Mouse (Mus musculus) spleen, embryonic (tissue): ENCODE results near the gene Fcgr2b.

Source experiments
- CTCF ChIA-PET: fragments of 350-600 bp; sonication (Branson Sonifier 250); formaldehyde crosslinking; loops from one replicate; lab custom pipeline; 2022; lab: Charles Lee

Fcgr2b gene

DNA sequence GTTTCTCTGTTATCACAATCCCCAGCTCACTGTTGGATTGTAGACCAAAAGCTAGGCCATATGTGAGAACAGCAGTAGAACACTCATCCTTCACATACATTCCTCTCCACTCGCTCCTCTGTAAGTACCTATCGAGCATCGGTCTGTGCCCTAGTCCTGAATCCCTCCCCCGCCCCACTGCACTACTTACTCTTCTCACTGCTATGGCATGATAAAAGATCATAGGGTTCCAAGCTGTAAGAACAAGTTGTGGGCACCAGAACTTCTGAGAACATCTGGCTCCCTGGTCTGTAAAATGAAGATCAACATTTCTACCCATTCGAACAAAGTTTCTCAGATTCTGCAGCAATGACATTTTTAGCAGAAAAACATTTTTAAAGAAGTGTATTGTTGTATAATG is at the start of gene Fcgr2b:
Gene Fcgr2b, minus strand, starts transcription at position 101 of the 400 bp plus-strand sequence.
- CTCF ChIA-PET, result interaction anchor here (0.7 kb wide), 1 partner anchor 37 kb away, joined by 3 read pairs; no protein-coding TSS in a partner anchor

DNA sequence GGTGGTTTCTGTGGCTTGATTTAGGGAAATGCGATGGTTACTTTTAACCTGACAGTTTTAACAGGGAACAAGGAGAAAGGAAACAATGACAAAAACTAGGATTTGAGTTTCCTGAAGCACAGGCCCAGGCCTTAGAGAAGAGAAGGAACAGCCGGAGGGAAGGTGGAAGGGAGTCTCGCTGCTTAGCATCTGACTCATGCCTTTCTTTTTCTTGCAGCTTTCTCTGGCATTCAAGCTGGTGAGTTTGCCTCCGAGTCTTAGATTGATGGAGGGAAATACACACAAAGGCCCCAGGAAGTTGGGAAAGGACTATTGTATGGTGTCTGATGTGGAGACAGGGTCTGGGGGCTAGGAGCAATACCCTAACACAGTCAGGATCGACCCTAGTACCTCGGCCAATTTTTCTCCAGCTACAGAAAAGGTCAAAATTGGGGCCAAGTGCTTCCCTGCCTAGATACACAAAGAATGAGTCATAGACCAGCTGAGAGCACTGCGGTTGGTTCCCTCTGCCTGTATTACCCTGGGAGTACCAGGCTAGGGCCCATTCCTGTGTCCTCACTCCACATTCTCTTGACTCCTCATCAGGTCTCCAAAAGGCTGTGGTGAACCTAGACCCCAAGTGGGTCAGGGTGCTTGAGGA is 43.1 kb upstream of the Fcgr2b start:
- CTCF ChIA-PET, result no interaction called here

DNA sequence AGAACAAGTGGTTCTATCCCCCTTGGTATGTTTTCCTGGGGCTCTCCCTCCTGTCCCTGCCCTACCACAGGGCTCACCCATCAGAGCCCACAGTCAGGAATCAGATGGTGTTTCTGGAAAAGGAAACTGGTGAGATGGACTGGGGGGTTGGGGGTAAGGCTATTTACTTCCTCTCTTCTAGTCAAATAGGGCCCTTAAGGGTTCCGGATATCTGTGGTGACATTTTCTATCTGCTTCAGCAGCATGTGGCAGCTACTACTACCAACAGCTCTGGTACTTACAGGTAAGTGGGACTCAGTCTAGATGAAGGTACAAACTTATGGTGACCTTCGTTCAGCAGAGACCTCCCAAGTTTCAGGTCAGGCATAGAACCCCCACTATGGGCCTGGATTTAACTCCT is 42.4 kb upstream of the Fcgr2b start, which contains the start of gene Fcgr4:
Gene Fcgr4, plus strand, starts transcription at position 184 of the 400 bp plus-strand sequence.
- CTCF ChIA-PET, result no interaction called here

DNA sequence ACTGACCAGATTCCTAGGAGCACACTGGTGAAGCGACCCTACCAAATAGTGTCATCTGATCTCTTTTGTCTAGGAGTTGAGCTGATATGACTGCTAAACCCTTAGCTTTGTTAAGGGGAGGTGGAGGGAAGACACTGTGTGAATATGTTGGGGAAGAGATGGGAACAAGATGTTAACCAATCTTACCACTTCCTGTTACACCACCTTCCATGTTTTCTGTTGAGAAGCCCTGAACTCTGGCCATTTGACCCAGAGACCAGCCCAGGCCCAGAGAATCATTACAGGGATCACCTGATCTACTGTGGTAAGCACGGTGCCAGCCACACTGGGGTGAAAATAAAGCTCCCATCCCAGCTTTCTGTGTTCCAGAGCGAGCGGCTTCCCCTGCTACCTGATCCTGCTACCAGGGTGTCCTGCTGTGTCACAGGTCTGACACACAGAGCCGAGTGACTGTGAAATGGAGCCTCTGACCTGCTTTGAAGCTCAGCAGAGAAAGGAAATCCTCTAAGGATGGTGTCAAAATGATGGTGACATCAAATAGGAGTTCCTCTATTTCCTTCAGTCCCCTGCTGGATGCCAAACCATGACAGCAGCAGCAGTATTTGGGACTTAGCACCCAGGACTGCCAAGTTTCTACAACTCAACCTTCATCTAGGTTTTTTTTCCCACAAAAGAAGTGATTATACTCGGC is 41.3 kb upstream of the Fcgr2b start:
- CTCF ChIA-PET, result no interaction called here

DNA sequence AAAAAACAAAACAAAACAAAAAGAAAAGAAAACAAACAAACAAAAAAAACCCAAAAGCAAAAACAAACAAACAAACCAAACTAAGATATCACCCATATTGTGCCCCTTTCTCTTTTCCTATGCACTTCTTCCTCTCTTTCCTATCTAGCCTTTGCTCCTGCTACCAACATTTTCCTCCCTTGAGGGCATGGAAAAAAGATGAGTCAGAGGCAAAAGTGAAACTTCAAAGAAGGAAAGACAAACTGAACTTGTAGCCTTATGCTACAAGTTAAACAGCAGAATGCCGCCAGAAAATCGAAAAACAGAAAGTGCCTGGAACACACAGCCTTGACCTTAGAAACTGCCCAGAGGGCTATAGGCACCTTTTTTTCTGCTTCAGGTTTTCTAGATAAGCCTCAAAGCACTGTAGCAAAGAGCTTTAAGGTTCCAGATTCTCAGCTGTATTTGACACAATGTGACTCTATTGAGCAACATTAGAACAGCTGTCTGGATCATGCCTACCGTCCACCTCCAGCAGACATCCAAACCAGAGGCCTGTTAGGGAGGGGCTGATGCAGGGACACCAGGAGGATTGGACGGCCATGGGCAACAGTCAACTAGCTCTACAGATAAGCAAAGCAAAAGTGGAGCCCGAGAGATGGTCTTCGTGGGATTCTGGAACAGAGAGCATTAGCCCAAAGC is 40.5 kb upstream of the Fcgr2b start:
- CTCF ChIA-PET, result interaction anchor here (0.6 kb wide), 1 partner anchor 136 kb away, joined by 5 read pairs; no protein-coding TSS in a partner anchor

DNA sequence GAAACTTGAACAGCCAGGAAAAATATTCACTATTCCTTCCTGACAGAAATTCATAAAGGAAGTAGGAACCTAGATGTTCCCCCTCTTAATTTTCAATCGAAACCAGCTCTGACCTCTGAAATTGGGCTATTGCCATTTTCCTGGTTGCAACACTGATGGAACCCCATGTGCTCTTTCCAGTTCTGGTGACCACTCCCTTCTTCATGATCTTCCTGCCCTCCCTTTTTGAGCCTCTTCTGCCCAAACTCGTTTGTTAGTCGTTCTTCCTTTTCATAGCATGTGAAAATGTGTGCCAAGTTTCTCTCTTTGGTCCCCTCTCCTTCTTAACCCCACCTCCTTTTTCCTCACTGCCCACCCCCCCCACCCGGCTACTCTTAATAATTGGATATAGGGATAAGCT is 35.4 kb upstream of the Fcgr2b start:
- CTCF ChIA-PET, result no interaction called here

DNA sequence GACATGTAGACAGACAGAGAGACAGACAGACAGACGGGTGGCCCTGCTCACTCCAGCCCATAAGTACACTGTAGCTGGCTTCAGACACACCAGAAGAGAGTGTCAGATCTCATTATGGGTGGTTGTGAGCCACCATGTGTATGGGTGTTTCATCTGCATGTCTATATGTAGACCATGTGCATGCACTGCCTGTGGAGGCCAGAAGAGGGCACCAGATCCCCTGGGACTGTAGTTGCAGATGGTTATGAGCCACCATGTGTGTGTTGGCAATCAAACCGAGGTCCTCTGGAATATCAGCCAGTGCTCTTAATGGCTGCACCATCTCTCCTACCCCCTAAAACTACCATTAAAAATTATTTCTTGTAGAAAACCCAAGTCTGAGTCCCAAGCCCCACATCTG is 30.6 kb upstream of the Fcgr2b start:
- CTCF ChIA-PET, result interaction anchor here (1.0 kb wide), 1 partner anchor 106 kb away, joined by 3 read pairs; no protein-coding TSS in a partner anchor

DNA sequence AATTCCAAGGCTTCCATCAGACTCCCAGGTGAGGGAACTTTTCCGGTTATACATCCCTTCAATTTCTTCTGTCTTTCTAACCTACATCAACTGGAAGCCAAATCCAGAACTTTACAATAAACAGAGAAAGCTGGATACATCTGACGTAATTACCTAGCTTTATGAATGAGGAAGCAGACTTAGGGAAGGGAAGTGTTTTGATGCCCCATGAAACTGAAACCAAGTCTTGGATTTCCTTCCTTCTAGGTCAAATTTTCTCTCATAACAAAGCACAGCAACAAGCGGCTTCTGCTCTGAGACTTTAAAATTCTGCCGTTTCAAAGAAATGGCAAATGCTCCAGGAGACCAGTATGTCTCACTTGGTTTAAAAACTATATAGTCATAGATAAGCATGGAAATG is 30.0 kb upstream of the Fcgr2b start:
- CTCF ChIA-PET, result interaction anchor here (1.0 kb wide), 1 partner anchor 105 kb away, joined by 3 read pairs; no protein-coding TSS in a partner anchor

DNA sequence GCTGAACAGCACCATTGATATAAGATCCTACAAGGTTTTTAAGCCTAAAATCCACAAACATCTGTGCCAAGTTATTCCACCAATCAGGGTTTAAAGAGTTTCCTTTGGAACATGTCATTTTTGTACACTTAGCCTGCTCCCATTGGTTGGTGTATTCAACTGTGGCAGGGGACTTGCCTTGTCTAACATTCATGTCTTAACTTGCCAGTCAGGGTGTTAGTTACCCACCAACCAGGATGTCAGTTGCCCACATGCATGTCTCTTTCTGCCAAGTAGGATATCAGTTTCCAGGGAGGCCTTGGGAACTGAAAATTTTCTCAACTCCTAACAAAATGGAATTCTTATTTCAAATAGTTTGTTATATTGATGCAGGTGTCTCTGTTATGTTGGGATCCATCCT is 29.2 kb upstream of the Fcgr2b start:
- CTCF ChIA-PET, result no interaction called here

DNA sequence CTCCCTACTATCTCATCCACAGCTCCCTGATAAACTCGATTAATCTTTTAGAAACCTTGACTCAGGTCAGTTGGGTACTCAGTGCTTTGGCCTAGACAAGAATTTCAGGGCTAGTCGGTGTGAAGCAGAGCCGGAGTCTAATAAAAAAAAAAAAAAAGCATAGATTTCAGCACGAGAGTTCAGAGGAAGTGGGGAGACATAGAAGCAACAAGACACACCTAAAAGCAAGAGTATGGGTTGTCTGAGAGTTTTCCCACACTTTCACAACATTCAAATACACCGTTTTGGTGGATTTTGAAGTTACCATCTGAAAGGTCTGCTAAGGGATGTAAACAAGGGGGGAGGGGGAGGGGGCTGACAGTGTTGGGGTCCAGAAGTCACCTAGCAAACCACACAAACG is 28.7 kb upstream of the Fcgr2b start:
- CTCF ChIA-PET, result no interaction called here

DNA sequence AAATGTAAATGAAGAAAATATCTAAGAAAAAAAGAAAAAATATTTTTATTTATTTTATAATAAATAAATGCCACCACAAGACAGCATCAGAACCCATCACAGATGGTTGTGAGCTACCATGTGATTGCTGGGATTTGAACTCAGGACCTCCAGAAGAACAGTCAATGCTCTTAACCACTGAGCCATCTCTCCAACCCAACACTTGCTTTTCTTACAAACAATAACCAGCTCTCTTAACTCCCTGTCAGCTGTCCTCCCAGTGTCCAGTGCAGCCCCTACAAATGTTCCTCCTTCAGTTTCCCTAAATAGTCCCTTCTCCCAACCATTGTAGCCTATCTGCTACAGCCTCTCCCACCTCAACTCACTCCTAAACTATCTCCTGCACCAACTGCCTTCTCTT is 23.5 kb upstream of the Fcgr2b start:
- CTCF ChIA-PET, result no interaction called here

DNA sequence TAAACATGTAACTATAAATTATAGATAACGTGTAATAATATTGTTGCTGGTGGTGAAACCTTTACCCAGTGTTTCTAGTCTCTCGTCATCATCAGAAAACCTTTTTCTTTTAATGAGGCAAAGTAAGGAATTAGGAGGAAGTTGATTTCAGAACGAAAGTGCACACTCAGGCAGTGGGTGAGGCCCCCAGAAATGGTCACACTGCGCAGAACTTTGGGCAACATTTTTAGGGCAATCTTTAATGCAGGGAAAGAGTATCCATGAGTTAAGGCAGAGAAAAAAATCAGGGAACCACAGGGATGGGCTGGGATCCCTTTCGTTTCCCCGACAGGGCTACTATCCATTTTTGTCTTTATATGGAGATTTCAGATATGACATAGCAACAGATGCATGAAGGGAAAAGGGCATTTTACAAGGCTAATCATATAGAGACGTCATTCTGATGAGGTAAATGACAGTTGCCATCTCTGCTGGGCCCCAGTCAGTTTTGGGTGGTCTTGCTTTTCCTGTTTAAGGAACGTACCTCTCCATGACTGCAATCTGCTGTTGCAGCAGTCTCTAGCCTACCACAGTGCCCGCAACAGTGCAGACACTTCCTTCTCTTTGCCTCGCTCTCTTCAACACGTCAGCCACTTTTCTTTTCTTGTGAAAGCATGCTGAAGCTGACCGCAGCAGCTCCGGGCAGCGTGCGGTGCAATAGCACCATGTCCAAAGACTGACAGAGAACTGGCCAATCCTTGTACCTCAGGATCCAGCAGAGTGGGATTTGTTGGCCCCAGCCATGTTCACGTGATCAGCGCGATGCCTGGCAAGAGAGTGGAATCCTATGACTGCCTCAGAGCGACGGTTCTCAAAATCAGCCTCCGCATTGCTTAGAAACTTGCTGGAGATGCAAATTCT is 21.7 kb upstream of the Fcgr2b start:
- CTCF ChIA-PET, result interaction anchor here (0.6 to 1.4 kb wide), 3 partner anchors 16 to 105 kb away, joined by 3 to 6 read pairs (median 4); no protein-coding TSS in a partner anchor

DNA sequence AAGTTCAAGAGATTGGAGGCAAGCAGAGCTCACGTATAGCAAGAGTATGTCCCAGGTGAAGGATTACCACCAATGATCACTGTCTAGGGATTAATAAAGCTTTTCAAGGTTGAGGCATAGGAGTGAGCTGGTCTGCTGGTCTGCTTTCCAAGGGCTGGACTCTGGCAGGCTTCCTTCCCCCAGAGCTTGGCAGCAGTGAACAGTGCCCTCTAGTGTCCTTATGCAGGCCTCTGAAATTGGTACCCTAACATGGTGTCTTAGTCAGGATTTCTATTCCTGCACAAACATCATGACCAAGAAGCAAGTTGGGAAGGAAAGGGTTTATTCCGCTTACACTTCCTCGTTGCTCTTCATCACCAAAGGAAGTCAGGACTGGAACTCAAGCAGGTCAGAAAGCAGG is 20.4 kb upstream of the Fcgr2b start:
- CTCF ChIA-PET, result interaction anchor here (0.5 to 2.3 kb wide), 6 partner anchors 15 to 106 kb away, joined by 3 to 13 read pairs (median 4); no protein-coding TSS in a partner anchor

DNA sequence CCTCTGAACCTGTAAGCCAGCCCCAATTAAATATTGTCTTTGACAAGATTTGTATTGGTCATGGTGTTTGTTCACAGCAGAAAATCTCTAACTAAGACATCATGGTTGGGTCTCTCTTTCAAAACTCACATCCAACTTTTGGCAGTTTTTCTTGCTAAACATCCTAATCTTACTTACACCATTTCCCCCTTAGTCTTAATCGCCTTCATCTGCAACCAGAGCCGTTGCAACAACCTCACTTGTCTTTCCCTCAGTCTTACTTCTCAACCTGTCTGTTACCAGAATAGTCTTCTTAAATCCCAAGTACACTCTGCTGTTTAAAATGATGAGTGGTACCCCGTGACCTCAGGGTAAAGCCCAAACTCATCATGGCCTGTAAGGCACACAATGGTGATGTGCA is 19.7 kb upstream of the Fcgr2b start:
- CTCF ChIA-PET, result interaction anchor here (0.7 to 2.3 kb wide), 4 partner anchors 29 to 100 kb away, joined by 3 to 13 read pairs (median 5); no protein-coding TSS in a partner anchor

DNA sequence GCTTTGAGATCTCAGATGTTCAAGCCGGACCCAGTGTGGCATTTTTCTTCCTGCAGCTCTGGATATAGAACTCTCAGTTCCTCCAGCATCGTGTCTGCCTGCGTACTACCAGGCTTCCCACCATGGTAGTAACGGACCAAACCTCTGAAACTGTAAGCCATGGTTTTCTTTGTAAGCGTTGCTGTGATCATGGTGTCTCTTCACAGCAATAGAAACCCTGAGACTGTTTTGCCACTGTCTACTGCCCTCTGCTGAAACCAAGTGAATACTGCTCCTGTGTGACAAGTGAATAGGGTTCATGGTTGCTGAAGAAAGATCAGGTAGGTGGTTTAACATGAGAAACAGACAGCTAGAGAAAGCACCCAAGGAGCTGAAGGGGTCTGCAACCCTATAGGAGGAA is 16.2 kb upstream of the Fcgr2b start:
- CTCF ChIA-PET, result interaction anchor here (0.7 to 1.3 kb wide), 3 partner anchors 87 to 341 kb away, joined by 3 to 36 read pairs (median 6); no protein-coding TSS in a partner anchor

DNA sequence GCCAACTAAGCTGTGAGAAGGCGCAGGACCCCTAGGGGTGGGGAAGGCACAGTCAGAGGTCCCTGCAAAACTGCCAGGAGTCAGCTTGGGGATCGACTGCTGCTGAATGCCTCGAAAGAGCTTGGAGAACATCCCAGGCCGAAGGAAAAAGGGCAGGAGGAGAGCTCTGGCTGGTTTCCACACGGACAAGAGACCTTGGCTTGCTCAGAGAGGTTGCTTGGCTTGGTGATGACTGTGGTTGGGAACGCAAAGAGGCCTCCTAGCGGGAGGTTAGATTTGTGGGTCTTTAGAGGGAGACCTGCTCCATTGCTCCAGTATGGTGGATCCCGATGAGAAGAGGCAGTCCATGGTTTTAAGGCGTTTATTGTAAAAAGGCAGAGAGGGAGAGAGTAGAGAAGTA is 13.3 kb upstream of the Fcgr2b start:
- CTCF ChIA-PET, result interaction anchor here (0.6 kb wide), 1 partner anchor 393 kb away, joined by 3 read pairs; no protein-coding TSS in a partner anchor

DNA sequence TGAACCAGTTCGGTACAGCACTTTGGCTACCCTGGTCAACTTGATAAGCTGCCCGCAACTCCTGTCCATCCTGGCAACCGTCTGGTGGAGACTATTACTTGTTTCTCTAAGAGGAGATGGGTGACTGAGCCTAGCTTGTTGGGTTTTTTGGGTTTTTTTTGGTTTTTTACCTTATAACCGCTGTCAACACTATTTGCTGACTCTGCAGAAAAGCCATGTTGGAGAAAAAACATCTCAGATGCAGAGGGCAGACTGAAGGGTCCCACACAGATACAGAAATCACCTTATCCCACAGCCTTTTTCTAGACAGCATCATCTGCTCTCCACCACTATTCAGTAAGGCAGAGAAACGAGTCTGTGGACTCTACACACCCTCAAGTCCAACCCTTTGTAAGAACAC is 9.5 kb upstream of the Fcgr2b start:
- CTCF ChIA-PET, result interaction anchor here (0.7 to 1.9 kb wide), 2 partner anchors 59 to 62 kb away, joined by 3 to 4 read pairs; no protein-coding TSS in a partner anchor

DNA sequence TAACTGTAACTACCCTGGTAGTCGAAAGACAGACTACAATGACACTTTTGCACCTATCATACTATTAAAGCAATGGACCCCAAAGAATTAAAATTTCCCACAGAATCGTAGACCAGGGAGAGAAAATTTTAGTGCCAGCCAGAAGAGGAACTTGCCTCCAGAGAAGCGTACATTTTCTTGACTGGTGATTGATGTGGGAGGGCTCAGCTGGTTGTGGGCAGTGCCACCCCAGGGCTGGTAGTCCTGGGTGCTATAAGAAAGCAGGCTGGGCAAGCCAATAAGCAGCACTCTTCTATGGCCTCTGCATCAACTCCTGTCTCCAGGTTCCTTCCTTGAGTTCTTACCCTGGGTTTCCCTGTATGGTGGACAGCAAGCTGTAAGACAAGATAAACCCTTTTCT is 8.7 kb upstream of the Fcgr2b start:
- CTCF ChIA-PET, result interaction anchor here (0.6 to 1.9 kb wide), 3 partner anchors 59 to 66 kb away, joined by 3 to 4 read pairs (median 3); no protein-coding TSS in a partner anchor

DNA sequence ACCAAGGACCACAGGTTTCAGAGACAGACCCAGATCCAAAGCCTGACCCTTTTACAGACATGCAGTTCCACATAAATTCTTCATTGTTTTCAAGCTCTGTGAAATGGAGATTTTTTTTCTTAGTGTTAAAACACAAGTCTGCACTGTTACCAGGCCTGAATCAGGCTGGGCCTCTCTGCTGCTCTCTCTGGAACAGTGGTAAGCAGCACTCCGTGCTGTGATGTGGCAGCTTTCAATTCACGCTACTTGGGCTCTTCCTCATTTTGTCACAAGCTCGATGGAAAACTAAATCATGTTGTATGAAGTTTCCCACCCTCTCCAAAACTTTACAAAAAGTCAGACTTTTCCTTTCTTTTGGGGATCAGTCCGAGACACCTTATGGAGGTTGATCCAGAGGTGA is 6.7 kb upstream of the Fcgr2b start:
- CTCF ChIA-PET, result interaction anchor here (1.0 kb wide), 1 partner anchor 54 kb away, joined by 3 read pairs; no protein-coding TSS in a partner anchor

DNA sequence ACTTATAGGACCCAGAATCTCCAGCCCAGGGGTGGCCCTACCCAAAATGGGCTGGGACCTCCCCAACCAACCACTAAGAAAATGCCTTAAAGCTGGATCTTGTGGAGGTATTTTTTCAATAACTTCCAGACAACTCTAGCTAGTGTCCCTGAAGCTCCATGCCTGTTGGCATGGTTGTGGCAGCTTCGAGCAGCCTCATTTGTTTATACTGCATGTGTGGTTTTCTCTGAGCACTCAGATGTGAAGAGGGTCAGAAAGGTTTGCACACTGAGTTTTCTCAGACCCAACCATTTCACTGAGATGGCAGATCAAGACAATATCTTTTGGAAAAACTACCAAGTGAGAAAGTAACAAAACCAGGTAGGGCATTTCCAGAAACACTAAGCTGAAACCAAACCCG is 6.0 kb upstream of the Fcgr2b start:
- CTCF ChIA-PET, result interaction anchor here (1.1 kb wide), 1 partner anchor 15 kb away, joined by 4 read pairs; no protein-coding TSS in a partner anchor
